Mouse (Mus musculus) ovary, postnatal 36 days (tissue): Measurements from ENCODE around the gene Fndc11.

Experiments used
- DNase-seq: peaks from one replicate; pipeline ENCODE4 v3.0.0; 2022; ENCODE audit warnings: low spot score, mixed read lengths

Fndc11 gene

DNA sequence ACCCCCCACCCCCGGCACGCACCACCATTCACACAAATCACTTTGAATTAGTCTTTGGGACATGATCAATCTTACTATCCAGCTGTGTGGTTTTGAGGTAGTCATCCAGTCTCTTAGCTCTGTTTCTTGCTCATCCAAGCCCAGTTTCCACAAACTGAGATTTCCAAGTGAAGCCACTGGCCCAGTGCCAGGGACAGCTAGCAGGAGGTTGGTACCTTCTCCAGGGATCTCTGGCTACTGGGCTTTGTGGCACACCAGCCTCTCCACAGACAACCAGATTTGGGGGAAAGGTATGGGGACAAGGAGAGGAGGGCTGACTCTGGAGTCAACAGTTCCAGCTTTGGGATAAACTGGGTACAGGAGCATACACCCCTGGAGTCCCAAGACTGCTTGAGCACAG lies 548 bp downstream of the Fndc11 start:
- DNase-seq = no peak

DNA sequence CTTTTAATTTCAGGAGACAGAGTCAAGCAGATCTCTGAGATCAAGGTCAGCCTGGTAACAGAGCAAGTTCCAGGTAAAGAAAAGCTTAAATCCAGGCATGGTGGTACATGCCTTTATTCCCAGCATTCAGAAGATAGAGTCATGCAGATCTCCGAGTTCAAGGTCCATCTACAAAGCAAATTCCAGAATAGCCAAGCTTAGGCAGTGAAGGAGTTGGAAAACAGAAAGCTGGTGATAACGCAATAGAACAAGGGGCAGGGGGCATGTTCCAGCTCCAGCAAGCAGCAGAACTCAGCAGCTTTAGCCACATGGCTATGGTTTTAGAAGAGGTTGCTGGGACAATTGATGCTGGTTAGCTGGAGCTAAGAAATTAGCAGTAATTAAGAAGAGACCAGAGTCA lies 5.2 kb downstream of the Fndc11 start:
- no peak for DNase-seq

DNA sequence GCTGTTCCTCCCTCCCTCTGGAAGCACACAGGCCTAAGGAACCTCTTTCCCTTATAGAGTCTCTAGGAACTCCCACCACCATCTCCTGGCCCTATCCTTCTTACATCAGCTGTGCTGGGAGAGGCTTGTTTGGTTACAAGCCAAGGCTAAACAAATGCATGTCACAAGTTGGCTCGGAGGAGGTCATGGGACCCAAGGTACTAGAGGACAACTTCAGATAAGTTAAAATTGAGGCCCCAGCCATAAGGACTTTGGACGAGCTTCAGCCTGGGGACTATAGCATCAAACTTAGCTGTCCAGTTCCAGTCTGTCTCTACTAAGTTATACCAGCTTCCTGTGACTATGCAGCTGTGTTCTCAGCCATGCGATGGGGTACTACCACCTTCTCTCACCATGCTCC lies 7.3 kb downstream of the Fndc11 start:
- no peak for DNase-seq

DNA sequence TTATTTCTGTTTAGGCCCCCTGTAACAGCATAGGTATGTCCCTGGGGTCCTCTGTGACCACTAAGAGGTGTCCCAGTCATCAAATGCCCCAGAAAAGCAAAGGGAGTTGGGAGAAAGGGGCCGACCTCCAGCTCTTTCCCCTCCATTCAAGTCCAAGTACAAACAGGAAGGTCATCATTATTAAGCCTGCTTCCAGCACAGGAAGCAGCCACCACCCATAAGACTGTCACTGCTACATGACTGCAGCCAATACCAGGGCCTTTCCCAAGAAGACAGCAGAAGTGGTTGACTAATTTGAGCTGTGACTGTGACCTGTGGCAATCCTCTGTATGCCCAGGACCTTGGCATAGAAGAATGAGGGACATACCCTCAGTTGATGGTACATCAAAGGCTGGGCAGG lies 8.5 kb downstream of the Fndc11 start:
- no peak for DNase-seq

DNA sequence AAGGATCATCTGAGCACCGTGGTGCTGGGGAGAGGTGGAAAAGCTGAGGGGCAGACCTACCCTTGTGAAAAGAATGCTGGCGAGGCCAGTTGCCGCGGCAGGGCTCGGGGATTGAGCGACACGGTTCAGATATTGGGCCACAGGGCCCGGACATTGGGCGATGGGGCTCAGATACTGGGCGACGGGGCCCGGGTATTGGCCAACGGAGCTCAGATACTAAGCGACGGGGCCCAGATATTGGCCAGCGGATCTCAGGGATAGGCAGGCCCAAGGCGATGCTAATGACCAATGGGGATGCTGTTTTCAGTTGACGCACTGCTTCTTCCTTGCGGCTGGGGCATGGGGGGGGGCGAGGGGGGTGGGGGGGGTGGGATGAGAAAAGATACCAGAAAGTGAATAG lies 11.4 kb downstream of the Fndc11 start:
- DNase-seq = no peak

DNA sequence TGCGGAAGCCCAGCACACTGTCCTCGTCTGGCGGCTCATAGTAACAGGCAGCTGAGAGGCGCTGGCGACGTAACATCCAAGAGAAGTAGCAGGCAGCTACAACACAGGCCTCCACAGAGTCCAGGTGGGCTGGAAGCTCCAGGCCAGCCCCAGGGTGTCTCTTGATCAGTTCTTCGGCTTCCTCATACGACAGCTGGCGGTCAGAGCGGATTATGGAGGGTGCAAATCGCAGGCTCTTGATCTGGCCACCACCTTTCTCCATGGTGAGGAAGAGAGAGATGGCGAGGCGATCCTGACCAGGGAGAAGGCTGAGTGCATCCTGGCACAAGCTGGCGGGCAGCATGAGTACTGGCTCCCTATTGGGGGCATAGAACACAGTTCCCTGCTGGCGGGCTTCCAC lies 13.6 kb downstream of the Fndc11 start:
- no peak for DNase-seq

DNA sequence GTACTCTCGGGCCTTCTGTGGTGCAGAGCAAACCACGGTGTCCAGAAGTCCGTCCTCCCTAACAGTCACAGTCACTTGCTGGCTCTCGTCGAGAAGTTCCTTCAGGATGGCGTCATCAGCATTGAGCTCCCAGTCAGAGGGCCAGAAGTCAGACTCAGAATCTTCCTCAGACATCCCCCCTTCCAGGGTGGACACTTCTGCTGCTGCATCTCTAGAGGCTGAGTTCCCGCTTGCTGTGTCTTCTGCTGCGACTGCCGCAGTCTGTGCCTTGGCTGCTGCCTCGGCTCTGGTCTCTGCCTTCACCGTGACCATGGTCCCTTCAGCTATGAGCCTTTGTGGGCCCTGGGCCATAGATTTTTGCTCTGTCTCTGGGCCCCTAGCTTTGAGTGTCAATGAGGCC lies 14.9 kb downstream of the Fndc11 start:
- DNase-seq = no peak

DNA sequence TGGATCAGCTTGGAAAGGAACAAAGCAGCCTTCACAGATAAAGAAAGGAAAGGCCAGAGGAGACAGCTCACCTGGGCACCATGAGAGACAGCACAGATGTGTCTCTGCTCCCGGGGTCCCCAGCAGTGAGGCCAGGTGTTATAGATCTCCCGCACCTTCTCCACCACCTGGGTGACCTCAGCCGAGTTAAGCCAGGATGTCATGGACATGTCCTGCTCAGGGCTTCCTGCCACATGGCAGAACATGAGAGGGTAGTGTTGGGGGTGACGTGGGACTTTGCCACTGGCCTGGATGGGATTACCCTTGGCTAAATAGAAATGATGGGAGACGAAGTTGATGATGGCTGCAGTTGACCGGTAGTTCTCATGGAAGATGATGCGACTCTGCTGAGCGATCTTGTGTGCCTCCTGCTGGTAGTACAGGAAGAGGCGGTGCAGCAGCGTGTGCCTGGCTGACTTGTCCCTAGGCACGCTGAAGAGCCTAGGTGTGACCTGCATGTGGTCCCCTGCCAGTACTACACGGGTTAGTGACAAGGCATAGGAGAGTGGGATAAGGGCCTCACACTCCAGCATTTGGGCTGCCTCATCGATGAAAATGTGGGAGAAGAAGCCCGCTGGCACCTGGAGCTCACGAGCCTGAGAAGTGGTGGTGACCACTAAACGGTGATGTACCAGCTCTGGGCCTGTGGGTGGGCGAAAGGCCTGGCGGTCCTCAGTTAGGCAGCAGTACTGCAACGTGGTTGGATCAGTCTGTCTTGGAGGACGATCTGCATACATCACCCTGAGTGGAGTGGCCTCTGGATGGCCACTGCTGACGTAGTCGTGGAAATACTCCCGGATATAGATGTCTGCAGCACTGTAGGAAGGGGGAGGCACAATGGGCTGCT lies 16.1 kb downstream of the Fndc11 start:
- DNase-seq = no peak

DNA sequence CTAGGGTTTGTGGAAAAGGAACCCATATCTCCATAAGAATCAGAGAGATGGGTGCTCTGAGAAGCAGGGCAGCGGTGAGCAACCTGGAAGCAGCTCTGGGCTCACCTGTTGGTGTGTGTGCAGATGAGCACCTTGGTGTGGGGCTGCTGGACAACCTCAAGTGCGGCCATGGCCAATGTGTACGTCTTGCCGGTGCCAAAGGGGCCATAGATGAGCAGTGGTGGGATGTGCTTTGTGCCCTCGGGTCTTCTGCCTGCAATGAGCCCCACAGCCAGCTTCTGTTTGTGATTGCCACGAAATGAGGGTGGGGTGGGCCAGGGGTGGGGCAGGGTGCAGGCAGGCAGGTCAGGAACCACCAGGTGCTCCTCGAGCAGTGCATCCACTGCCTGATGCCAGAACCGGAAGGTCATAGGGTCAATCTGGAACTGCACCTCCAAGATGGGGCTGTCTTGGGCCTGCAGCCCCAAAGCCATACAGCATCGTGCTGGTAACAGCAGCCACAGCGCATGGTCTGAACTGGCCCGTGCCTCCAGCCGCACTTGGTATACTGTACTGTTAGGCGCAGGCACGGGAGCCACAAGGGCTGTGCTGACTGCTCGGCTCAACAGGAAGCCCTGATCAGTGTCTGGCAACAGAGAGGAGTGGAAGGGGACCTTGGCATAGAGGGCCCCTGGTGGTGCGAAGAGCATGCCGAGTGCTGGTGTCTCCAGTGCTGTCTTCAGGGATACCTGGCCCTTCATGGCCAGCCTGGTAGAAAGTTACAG lies 17.6 kb downstream of the Fndc11 start:
- DNase-seq = no peak

DNA sequence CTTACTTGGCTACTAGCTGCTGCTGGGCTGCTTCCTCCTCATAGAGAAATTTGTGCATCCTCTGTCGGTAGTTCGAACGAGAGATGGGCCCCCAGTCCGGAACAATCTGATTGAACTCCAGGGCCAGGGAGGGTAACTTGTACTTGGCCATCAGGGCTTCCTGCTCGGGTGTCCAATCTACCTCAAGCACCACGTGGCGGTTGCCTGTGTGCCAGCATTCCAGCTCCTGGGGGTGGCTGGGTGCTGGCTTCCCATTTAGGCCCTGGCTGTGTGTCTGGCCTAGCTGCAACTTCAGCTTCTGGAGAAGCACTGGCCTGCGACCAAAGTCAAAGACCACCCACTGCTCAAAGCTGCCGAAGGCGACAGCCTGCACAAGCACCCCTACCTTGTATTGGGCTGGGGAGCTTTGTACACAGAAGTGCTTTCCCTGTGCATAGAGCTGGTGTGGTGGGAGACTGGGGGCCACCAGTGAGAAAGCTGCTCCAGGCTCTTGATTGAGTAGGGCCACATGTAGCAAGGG lies 18.3 kb downstream of the Fndc11 start:
- DNase-seq = no peak

DNA sequence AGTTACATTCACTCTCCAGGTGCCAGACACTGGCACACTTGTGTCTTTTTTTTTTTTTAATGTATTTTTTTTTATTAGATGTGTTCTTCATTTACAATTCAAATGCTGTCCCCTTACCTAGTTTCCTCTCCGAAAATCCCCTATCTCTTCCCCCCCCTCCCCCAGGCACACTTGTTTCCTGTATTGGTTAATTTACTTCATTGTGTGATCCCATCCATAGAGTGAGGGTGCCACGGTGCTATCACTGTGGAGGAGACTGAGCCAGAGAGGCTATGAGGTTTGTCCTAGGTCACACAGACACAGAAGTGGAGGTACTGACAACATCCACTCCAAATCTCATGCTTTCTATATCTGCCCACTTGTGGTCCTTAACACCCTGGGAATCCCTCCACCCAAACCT lies 19.0 kb downstream of the Fndc11 start:
- DNase-seq = no peak

DNA sequence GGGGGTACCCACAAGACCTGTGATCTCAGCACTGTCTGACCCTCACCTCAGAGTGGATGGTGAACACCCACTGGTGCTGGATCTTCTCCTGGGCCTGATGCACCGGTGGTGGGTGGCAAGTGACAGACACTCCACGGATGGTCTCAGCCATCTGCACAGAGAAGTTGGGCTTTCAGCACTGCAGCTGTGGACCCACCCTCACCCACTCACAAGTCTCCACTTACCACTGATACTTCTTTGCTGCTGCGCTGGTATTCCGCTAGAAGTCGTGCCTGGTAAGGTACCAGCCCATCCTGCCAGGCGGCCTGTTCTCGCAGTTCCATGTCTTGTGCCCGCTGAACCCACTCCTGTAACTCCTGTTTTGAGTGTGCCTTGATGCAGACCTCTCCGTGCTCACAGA lies 19.4 kb downstream of the Fndc11 start:
- DNase-seq = no peak

DNA sequence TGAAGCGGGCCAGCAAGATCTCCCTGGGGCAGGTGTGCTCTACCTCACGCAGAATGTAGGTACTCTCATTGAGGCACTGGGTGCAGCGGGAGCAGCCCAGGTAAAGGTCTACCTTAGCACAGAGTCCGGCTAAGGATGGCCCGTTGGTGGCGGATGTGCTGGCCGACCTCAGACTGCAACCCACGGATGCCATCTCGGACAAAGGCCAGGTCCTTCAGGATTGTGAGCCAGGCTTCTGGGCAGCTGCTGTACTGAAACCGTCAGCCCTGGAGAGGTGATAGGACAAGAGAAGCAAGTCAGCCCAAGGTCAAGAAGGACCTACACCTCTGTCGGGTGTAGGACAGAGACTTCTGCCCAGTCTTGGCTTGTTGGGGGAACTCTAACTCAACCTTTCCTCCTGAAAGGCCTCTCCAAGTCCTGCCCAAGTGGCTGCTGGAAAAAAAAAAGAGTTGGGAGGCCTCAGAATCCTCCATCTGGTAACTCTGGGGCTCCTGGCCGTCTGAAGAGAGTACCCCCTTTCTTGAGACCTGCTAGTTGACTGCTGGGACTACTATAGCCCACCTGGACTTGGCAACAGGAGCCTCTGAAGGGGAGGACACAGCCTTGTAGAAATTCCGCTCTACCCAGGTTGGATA lies 21.1 kb downstream of the Fndc11 start:
- DNase-seq = no peak

DNA sequence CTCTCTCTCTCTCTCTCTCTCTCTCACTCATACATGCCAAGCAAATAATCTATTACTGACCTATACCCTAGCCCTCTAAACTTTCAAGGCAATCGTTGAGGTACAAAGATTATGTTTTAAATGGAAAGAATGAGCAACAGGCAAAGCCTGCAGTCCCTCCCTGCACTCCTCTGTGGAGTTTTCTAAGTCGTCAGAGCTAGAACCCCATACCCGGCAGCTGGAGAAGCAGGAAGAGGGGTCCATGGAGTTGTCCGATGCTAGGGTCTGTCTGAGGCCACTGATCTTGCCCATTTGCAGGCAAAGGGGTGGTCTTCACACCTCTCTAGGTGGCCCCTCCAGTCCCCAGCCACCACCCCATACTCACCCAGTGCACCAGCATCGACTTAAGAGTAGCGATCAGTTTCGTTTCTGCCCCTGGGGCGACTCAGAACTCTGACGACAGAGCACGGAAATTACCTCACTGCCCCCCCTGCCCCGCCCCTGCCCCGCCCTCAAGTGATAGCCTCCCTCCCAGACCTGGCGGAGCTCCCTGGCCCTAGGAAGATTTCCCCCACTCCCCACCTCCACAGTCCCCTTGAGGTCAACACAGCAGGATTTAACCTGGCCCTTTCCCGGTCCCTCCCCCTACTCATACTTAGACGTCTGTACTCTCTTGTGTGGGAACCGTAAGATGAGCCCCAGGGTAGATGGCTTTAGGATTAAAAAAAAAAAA lies 21.9 kb downstream of the Fndc11 start, which contains the start of gene Helz2:
Gene Helz2 (minus strand): TSS at position 426 of the 712 bp plus-strand sequence.
- peak; percentile 47 for DNase-seq

DNA sequence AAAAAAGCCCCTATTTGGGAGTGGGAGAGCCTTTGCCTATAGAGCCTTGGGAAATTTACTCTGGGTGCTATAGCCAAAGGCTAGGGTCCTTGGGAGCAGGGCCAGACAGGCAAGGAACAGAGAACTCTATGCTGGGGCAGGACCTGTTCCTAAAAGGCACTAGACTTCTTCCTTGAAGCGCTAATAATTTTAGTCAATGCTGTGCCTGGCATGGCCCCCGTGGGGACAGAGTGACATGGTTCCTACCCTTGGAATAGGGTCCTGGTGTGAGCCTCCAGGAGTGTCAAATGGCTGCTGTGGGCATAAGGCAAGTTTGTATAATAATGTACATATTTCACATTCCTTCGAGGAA lies 22.5 kb downstream of the Fndc11 start:
- no peak for DNase-seq

DNA sequence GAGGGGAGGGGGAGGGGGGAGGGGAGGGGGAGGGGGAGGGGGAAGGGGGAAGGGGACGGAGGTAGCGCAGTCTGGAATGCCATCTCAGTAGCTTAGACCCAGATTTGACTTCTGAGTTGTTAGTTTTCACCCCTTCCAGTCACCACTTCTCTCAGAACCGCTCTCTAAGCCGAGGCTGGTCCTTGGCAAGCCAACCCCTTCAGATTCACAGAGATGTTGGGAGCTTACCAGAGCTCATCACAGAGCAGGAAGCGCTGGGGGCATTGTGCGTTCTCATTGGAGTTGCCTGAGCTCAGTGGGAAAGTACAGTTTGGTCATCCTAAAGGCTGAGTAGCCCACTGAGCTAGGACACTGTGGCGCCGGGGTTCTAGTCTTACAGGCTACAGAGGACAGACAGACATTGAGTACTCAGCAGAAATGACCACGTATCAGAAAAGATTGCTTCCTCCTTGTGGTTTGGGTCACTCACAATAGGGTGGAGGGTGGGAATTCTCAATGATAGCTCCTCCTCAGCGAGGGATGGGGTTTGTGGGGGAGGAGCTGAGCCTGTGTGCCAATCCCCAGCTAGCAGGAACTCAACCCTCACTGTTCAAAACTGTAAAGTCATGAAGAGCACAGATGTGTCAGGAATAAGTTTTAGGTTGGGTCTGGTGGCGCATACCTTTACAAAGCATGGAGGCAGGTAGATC lies 24.0 kb downstream of the Fndc11 start:
- DNase-seq = no peak

DNA sequence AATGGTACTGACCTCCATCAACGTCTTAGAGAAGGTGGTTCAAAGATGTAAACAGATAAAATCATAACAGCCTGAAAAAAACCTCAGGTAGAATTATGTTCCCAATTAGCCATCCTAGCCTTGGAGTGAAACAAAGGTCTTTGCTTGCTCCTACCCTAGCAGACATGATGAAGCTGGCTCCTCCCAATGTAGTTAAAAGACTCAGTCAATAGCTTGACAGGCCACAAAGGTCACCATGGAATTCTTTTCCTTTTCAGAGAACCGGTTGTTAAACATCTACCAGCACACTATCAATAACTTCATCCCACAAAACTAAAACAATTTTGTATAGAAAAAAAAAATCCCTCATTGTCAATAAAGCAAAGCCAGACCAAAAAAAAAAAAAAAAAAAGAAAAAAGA lies 25.2 kb downstream of the Fndc11 start:
- DNase-seq = no peak

DNA sequence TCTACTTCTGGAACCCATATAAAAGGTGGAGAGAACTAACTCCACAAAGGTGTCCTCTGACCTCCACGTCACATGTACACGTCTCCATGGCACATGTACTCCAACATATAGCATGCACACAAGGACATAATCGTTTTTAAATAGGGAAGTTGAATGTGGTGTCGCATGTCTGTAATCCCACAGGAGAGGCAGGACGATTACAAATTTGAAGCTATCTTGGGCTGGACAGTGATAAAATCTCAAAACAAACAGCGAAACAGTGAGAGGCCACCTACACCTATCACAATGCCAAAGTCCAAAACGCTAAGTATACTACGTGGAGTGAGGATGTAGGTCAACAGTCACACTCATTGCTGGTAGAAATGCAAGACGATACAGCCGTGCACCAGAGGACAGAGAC lies 29.4 kb downstream of the Fndc11 start:
- DNase-seq = no peak

DNA sequence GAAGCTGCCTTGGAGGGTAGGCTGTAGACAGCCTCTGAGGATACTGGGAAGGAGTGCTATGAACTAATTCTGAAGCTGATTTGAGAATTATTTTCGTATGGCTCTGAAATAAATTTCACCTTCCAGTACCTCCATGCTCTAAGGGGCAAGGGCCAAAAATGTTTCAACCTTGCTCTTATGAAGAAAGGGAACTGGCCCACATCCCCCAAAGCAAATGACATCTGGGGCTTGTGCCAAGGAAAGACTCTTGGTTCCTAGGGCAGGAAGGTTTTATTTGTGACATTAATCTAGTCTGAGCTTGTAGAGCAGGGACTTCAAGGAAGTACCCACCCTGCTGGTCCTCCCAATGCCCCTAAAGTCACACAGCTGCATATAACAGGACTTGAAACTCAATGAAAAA lies 32.0 kb downstream of the Fndc11 start:
- DNase-seq = no peak

DNA sequence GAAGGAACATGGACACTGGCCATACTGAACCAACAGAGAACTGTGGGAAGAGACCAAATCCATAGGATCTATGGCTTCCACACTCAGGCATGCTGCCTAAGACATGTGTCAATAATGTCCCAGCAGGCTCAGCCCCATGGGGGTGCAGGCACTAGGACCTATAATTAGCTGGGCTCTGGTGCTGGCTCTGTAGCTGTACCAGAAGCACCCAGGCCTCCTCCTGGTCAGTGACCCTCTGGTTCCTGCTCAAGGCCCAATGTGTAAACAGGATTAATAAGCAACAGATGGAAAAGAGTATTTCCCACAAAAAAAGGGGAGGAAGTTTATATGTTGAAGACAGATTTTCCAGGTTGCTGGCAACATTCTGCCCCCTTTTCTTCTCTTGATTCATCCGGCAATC lies 33.4 kb downstream of the Fndc11 start:
- DNase-seq = no peak

DNA sequence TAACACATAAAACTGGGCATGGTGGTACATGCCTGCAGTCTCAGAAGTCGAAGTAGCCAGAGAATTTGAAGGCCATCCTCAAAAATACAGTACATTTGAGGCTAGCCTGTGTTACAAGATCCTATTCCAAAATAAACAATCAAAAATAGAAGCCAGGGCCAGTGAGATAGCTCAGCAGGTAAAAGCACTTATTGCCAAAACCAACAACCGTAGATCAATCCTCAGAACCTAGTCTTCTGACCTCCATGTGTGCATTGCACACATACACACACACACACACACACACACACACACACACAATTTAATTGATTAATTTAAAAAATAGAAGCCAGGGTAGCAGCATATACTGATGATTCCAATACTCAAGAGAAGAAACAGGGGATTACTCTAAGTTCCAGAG lies 47.0 kb downstream of the Fndc11 start:
- DNase-seq = no peak

DNA sequence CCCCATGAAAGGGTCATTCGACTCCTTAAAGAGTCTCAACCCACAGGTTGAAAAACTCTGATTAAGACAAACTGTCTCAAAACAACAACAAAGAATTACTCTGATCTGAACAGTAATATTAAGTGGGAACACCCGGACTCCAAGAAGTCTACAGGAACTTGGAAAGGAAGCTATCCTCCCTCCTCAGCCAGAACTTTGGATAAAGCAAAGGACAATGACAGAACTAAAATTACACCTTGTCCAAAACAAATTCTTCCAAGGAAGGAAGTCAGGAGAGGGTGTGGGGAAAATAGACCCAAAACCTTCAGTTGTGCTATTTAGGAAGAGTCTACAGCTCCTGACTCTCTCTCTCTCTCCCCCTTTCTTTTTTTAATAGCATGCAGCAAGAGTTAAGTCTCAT lies 52.3 kb downstream of the Fndc11 start:
- no peak for DNase-seq
